Mouse (Mus musculus) cerebellum, adult 9-10 months (tissue): ENCODE data around the gene Arhgef28.

Experiments used
- DNase-seq: peaks from one replicate; pipeline ENCODE4 v3.0.0; 2022

Gene Arhgef28

DNA sequence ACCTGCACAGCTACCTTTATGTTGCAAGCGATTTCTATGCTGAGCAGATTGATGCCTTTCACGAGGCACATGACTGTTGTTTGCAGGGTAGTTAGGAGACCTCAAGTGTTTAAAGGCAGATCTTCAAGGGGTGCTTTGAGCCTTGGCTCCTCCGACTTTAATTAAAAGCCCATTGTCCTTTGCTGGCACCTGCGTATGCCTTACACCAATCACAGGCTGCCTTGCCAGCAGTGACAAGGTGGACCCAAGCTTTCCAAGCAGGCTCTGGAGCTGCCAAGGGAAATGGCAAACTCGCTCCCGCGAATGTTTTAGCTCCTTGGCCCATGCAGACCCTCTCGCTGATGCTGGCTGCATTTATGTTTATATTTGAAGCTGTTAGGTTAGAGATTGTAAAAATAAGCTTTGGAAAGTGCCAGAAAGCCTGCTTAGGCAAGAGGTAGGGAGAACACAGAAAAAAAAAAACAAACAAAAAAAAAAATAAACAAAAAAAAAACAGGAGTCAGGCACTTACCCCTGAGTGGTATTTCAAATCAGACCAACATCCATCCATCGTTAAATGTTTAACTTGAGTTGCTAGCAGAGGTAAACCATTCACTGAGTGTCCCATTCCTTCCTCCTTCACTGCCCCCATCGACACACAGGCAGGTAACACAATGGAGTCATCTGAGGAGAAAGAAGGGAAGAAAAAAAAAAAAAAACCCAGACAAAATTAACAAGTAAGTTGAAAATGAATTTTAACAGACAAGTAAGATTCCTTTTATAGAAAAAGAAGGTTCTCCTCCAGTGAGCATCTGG lies 313.0 kb downstream of the Arhgef28 start:
- no peak for DNase-seq

- no peak for DNase-seq
Observed at GRCm38 (mm10) chr13:97892089-97892884, 314.0 kb downstream of the Arhgef28 start.

- DNase-seq: no peak
Observed at GRCm38 (mm10) chr13:97888046-97888445, 318.2 kb downstream of the Arhgef28 start.

DNA sequence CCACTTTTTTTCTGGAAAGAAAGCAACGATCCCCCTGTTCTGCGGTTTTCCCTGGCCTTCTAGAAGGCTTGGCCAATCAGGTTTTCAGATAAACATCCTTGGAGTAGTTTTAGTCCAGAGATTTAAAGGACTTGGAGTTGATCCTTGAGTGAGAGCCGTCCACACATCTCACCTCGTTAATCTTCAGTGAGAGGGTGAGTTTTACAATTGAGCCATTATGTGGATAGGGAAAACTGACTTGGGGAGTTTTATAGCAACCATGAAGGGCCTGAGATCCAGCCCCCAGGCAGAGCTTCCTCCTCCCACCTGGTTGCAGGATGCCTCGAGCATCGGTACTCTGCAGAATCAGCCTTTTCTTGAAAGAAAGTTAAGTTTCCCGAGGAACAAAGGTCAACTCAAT lies 318.7 kb downstream of the Arhgef28 start:
- DNase-seq: no peak

DNA sequence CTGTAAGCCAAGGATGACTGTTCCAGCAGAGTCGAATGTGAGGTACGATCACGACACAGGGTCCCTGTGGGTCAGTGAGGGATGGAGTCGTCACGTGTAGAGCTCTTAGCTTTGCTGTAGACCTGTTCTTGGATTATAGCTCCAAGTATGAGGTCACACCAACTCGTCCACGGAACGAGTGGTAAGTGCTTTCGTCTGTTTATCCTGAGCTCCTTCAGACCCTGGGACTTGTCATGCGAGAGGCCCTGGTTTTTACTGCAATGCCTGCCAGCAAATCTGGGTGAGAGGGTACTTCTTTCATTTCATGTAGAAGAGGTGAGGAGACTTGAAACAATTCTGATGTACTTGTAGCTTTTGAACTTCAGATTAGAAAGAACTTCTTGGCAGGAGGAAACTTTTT lies 322.6 kb downstream of the Arhgef28 start:
- DNase-seq: no peak

- DNase-seq: no peak
Observed at GRCm38 (mm10) chr13:97876450-97876849, 329.8 kb downstream of the Arhgef28 start.

GRCm38 (mm10) chr13:97876031-97876430 lies 330.2 kb downstream of the Arhgef28 start:
- DNase-seq: no peak

DNA sequence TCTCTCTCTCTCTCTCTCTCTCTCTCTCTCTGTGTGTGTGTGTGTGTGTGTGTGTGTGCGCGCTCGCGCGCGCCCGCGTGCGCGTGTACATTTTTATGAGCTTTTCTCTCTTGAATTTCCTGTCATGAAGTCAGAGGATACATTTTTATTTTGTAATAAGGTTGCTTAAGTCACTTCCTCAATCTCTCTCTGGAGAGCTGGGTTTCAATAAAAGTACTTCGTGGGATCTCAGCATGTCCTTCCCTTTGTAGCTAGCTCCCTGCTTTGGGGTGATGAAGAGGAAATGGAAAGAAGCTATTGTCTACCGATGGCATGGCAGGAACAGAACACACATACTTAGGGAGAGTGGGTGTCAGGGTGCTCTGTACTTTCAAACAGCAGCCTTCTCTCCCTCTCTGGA lies 336.8 kb downstream of the Arhgef28 start:
- no peak for DNase-seq

GRCm38 (mm10) chr13:97867322-97867962 lies 338.8 kb downstream of the Arhgef28 start:
- no peak for DNase-seq

GRCm38 (mm10) chr13:97859071-97859470 lies 347.2 kb downstream of the Arhgef28 start:
- no peak for DNase-seq

- DNase-seq: no peak
Observed at GRCm38 (mm10) chr13:97857860-97858259, 348.4 kb downstream of the Arhgef28 start.

DNA sequence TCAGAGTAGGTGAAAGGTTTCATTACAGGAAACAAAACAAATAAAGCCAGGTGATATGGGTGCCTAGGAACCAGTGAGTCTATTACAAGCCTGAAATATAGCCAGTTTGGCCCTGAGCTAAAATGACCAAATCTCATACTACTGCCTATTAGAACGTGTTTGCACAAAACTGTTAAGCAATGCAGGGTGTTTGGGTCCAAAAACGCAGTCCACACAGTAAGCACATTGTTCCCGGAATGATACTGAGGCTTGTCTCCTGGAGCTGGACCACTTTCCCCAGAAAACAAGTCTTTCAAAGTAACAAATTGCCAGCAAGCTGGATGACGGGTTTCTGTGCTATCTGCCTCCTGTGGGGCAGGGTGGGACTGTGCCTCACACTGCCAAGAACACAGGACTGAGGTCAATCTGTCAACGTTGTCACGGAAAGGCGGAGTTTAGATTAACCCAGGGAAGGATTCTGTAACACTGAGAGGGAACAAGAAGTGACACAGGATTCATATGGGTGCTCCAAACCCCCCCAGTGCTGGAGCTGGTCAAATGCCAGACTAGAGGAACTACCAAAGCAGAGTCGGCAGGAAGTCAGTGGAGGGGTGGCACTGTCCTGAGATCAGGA lies 352.8 kb downstream of the Arhgef28 start:
- no peak for DNase-seq
